Mouse (Mus musculus): ENCODE measurements around the gene Wrb.
"Not testable (repeated sequence)": the region's sequence is repeated elsewhere in the genome, so short reads cannot be mapped to it uniquely, and the experiment has no call there.

Wrb gene

GRCm38 (mm10) chr16:96145110-96145800, at the start of gene Wrb:
TSS of gene Wrb (plus strand) at chr16:96145407.
- DNase-seq: peak; percentile 99

- DNase-seq: no peak
These were observed 49.2 kb upstream of the Wrb start for GRCm38 (mm10) chr16:96095966-96096365.

GRCm38 (mm10) chr16:96097811-96098210, 47.4 kb upstream of the Wrb start:
- not testable (repeated sequence) for DNase-seq

- DNase-seq: no peak
These were observed 42.2 kb upstream of the Wrb start for GRCm38 (mm10) chr16:96103036-96103435.

GRCm38 (mm10) chr16:96109673-96110072, 35.5 kb upstream of the Wrb start:
- DNase-seq: no peak

- DNase-seq: no peak
These were observed 34.4 kb upstream of the Wrb start for GRCm38 (mm10) chr16:96110655-96111345.

GRCm38 (mm10) chr16:96112769-96113168, 32.4 kb upstream of the Wrb start:
- no peak for DNase-seq

GRCm38 (mm10) chr16:96114729-96115128, 30.5 kb upstream of the Wrb start:
- no peak for DNase-seq

- DNase-seq: no peak
These were observed 25.1 kb upstream of the Wrb start for GRCm38 (mm10) chr16:96120022-96120623.

- peak; percentile 19 for DNase-seq
These were observed 18.5 kb upstream of the Wrb start for GRCm38 (mm10) chr16:96126684-96127171.

GRCm38 (mm10) chr16:96127288-96127656, 17.9 kb upstream of the Wrb start:
- DNase-seq: no peak

- peak; percentile 98 for DNase-seq
These were observed 17.4 kb upstream of the Wrb start, which contains the start of gene Hmgn1 for GRCm38 (mm10) chr16:96127657-96128344. TSS of gene Hmgn1 (minus strand) at chr16:96127729.

- DNase-seq: no peak
These were observed 16.7 kb upstream of the Wrb start for GRCm38 (mm10) chr16:96128466-96128865.

GRCm38 (mm10) chr16:96144748-96145109, 478 bp upstream of the Wrb start:
- DNase-seq: not testable (repeated sequence)

- DNase-seq: no peak
These were observed 607 bp downstream of the Wrb start for GRCm38 (mm10) chr16:96145814-96146213.

GRCm38 (mm10) chr16:96148834-96149233, 3.6 kb downstream of the Wrb start:
- DNase-seq: no peak

GRCm38 (mm10) chr16:96149311-96149710, 4.1 kb downstream of the Wrb start:
- no peak for DNase-seq

GRCm38 (mm10) chr16:96150995-96151394, 5.8 kb downstream of the Wrb start:
- DNase-seq: no peak

GRCm38 (mm10) chr16:96151551-96151950, 6.3 kb downstream of the Wrb start:
- DNase-seq: peak; percentile 46

GRCm38 (mm10) chr16:96154476-96154875, 9.3 kb downstream of the Wrb start:
- no peak for DNase-seq

GRCm38 (mm10) chr16:96156019-96156418, 10.8 kb downstream of the Wrb start:
- no peak for DNase-seq

- DNase-seq: no peak
These were observed 12.0 kb downstream of the Wrb start for GRCm38 (mm10) chr16:96157171-96157570.

GRCm38 (mm10) chr16:96158511-96159080, 13.4 kb downstream of the Wrb start:
- DNase-seq: no peak

All from kidney, adult 11 months (tissue).